Mouse (Mus musculus) ES-Bruce4 (cell line): Measurements from ENCODE around the gene Rras. TPM values are rescaled to one million over a fixed set of nuclear protein-coding genes. Genes with fewer than 3 reads are reported as not detected.

Source experiments
- H3K27ac ChIP-seq: 2 replicates; pipeline ENCODE4 v1.5.1; 2012; ENCODE audit warnings: low read length, inconsistent platforms; ENCODE audit not compliant: insufficient read depth
- H3K27me3 ChIP-seq: 2 replicates; pipeline ENCODE4 v1.6.1; 2012; ENCODE audit warnings: mild to moderate bottlenecking, low read length, inconsistent platforms; ENCODE audit not compliant: control insufficient read depth, poor library complexity, insufficient read depth, severe bottlenecking
- H3K36me3 ChIP-seq: 2 replicates; pipeline ENCODE4 v1.6.1; 2012; ENCODE audit warnings: inconsistent platforms, mild to moderate bottlenecking, low read length, moderate library complexity; ENCODE audit not compliant: control insufficient read depth, poor library complexity, insufficient read depth, severe bottlenecking
- H3K4me1 ChIP-seq: one replicate; pipeline ENCODE4 v1.8.1; 2011; ENCODE audit warnings: low read length; ENCODE audit not compliant: control insufficient read depth, insufficient read depth
- H3K4me3 ChIP-seq: 2 replicates; pipeline ENCODE4 v1.5.1; 2011; ENCODE audit warnings: low read depth, mild to moderate bottlenecking, low read length
- H3K9ac ChIP-seq: 2 replicates; pipeline ENCODE4 v1.6.1; 2012; ENCODE audit warnings: low read depth, mild to moderate bottlenecking, inconsistent platforms; ENCODE audit not compliant: poor library complexity, severe bottlenecking
- H3K9me3 ChIP-seq: replicated peaks from 2 replicates; pipeline ENCODE4 v1.6.1; 2012; ENCODE audit warnings: mild to moderate bottlenecking, low read length, inconsistent platforms; ENCODE audit not compliant: control insufficient read depth, poor library complexity, insufficient read depth, severe bottlenecking
- CTCF ChIP-seq: IDR thresholded peaks from one replicate; pipeline ENCODE4 v1.8.1; 2011; ENCODE audit warnings: low read depth, low read length
- EP300 ChIP-seq: IDR thresholded peaks from 2 replicates; pipeline ENCODE4 v1.6.1; 2011; ENCODE audit warnings: low read depth, low read length; ENCODE audit not compliant: insufficient read depth
- POLR2A ChIP-seq: IDR thresholded peaks from one replicate; pipeline ENCODE4 v1.8.1; 2011; ENCODE audit warnings: low read length; ENCODE audit not compliant: insufficient read depth
- polyA plus RNA-seq: library from polyadenylated mRNA; stranded (reverse); fragments of >200 nt; gene quantifications from 2 replicates; pipeline ENCODE4 v1.2.4, GENCODE M21; 2011; ENCODE audit warnings: low read depth; ENCODE audit not compliant: missing spikeins, insufficient read depth, insufficient read length

Gene Rras
- polyA plus RNA-seq, 1 experiment, result 72.4 TPM

DNA sequence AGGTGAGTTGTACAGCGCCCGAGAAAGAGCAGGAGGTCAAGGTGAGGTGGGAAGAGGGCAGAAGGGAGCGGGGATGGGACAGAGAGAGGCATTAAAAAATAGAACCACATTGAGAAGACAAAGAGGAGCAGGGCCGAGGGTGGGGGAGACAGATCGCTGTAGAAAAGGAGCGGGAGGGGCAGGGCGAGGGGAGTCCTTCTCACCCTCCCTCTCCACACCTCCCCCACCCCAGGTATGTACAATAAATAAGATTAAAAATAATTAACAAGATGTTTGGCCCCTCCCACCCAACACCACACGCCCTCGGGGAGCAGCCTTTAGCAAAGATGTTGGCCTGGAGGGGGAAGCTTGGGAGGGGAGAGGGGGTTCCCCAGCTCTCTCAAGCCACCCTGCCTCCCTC is 10.0 kb downstream of the Rras start:
- Histone ChIP-seq H3K4me1 (no peaks in the 10 kb centered on the region), H3K9me3 (no peaks in the 10 kb centered on the region), H3K27me3 (no peaks in the 10 kb centered on the region), H3K27ac (no peak overlapping the region), H3K36me3 (peaks cover 31% of the 10 kb centered on the region), H3K9ac (no peak overlapping the region), H3K4me3 (no peak overlapping the region)
- TF ChIP-seq CTCF (no peak), EP300 (no peak), POLR2A (no peak)

DNA sequence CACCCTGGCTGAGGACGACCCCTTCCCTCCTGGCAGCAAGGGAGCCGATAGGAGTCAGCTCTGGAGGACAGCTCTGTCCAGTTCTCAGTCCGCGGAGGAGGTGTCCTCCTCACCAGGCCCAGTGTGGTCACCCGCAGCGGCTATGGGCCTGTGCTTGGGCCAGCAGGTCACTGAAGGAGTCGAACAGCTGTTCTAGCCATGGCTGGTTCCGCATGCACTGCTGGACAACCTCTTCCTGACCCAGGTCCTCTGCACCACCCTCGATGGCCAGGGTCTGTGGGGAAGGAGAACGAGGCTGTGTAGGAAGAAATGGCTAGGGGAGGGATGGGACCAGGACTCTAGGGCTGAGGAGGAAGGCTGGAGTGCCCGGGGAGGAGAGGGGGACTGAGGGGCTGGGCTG is 10.6 kb downstream of the Rras start:
- no peak overlapping the region for H3K4me3 ChIP-seq
- no peak overlapping the region for H3K9ac ChIP-seq
- H3K4me1 ChIP-seq, result no peaks in the 10 kb centered on the region
- H3K27ac ChIP-seq, result no peak overlapping the region
- no peaks in the 10 kb centered on the region for H3K9me3 ChIP-seq
- H3K36me3 ChIP-seq, result peaks cover 34% of the 10 kb centered on the region
- H3K27me3 ChIP-seq, result no peaks in the 10 kb centered on the region
- no peak for TF ChIP-seq POLR2A
- TF ChIP-seq CTCF, result no peak
- TF ChIP-seq EP300, result no peak

DNA sequence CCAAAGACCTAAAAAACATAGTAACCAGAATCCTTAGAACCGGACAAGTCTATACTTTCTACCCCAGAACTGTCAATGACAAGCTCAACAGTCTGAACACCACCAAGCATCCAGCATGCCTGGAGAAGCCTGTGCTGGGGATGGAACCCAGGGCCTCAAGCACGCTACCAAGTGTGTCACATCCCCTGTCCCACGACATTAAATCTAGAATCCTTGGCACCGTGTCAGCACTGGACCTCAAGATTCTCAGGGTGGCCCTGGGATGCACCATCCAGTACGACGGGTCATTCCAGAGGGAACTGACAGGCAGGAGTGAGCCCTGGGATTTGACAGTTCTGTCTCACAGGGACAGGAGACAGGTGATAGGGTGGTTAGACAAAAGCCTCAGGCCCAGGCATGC is 12.2 kb downstream of the Rras start:
- Histone ChIP-seq H3K4me1 (no peaks in the 10 kb centered on the region), H3K27me3 (no peaks in the 10 kb centered on the region), H3K27ac (no peak overlapping the region), H3K9me3 (no peaks in the 10 kb centered on the region), H3K4me3 (no peak overlapping the region), H3K36me3 (peaks cover 45% of the 10 kb centered on the region), H3K9ac (no peak overlapping the region)
- TF ChIP-seq EP300 (no peak), POLR2A (no peak), CTCF (no peak)

DNA sequence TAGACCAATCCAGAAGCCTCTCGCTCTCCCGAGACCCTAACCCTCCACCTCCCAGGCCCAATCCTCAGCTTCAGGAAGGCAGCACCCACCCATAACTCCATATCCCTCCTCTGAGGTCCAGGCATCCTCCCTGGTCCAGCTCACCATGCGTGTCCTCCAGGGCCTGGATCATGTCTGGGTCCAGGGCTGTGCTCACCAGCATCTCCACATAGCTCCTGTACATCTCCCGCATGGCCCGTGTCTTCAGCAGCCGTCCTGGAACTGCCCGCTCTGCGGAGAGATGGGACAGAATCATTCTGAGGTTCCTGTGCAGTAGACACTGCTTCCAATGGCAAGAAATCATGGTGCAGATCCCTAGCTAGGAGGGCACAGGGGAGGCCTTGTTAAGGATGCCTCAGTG is 13.1 kb downstream of the Rras start:
- Histone ChIP-seq H3K9ac (no peak overlapping the region), H3K9me3 (no peaks in the 10 kb centered on the region), H3K4me3 (no peak overlapping the region), H3K4me1 (no peaks in the 10 kb centered on the region), H3K27me3 (no peaks in the 10 kb centered on the region), H3K36me3 (peaks cover 53% of the 10 kb centered on the region), H3K27ac (no peak overlapping the region)
- TF ChIP-seq CTCF (no peak), EP300 (no peak), POLR2A (no peak)

DNA sequence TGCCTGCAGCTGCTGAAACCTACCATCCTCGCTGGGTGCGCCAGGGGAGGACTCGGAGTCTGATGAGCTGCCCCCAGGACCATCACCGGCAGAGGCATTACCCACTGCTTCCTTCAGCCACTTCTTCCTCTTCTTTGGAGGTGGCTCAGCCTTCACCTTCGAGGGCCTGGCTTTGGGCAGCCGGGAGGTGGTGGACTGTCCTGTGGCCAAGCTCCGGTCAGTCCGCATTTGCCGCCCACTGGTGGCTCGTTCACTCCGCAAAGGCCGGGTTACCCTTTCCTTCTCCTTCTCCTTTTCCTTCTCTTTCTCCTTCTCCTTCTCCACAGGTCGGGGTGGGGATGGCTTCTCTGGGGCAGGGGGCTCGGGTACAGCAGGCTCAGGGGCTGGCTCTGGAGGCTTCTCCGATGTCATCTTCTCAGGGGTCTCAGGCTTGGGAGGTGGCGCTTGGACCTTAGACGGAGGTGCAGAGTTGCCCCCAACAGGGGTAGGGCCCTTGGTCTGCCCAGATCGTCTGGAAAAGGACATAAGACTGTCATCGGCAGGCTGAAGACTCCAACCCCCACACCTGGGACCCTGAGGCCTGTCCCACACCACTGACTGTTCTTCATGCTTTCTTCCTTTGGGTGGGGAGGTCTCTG is 16.1 kb downstream of the Rras start:
- TF ChIP-seq CTCF (no peak), EP300 (no peak), POLR2A (no peak)
- Histone ChIP-seq H3K4me1 (no peaks in the 10 kb centered on the region), H3K4me3 (no peak overlapping the region), H3K9me3 (no peaks in the 10 kb centered on the region), H3K27me3 (no peaks in the 10 kb centered on the region), H3K27ac (no peak overlapping the region), H3K36me3 (peaks cover 62% of the 10 kb centered on the region), H3K9ac (no peak overlapping the region)

DNA sequence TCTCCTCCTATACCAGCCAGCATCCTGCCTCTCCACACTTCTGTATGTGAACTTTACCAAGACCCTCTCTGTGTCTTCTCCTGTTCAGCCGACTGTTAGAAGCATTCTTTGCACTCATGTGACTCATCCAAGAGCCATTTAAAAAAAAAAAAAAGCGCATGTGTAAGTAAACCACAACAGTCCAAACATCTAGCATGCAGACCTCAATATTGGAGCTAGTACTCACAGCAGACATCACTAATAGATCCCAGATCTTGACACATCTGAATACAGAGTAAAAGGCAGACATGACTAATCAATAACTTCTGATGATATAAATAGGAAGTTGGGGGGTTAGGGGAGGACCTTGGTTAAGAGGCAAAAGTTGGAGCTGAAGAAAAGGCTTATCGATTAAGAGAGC is 17.9 kb downstream of the Rras start:
- Histone ChIP-seq H3K9ac (no peak overlapping the region), H3K27me3 (no peaks in the 10 kb centered on the region), H3K9me3 (no peaks in the 10 kb centered on the region), H3K4me1 (no peaks in the 10 kb centered on the region), H3K4me3 (no peak overlapping the region), H3K27ac (no peak overlapping the region), H3K36me3 (peaks cover 64% of the 10 kb centered on the region)
- TF ChIP-seq POLR2A, result no peak
- TF ChIP-seq CTCF, result no peak
- no peak for TF ChIP-seq EP300
